Mouse (Mus musculus): ENCODE data around the gene Olfr1364.

- TF ChIP-seq CTCF (IDR thresholded peaks at IDR 0.05; ENCODE audit: low read depth) = no peak
- no peak for TF ChIP-seq EP300 (IDR thresholded peaks at IDR 0.05; ENCODE audit: low read depth)
Observed at GRCm38 (mm10) chr13:21581659-21582058, at the start of gene Olfr1364.
